Mouse (Mus musculus): Measurements from ENCODE around the gene Ccdc144b. TPM values are rescaled to one million over a fixed set of nuclear protein-coding genes. Genes with fewer than 3 reads are reported as not detected.

Ccdc144b gene
- polyA plus RNA-seq, 2 experiments from 2014 or later: not detected

- ATAC-seq: no peak
Observed at GRCm38 (mm10) chr3:36025732-36026131, 27.6 kb downstream of the Ccdc144b start.

- no peak for ATAC-seq
Observed at GRCm38 (mm10) chr3:36011239-36011638, 42.1 kb downstream of the Ccdc144b start.

GRCm38 (mm10) chr3:36008411-36009154 is 44.8 kb downstream of the Ccdc144b start:
- no peak for ATAC-seq

GRCm38 (mm10) chr3:36004028-36004895 is 49.1 kb downstream of the Ccdc144b start:
- ATAC-seq: no peak

GRCm38 (mm10) chr3:36000275-36001239 is 52.8 kb downstream of the Ccdc144b start, which contains the start of gene Mccc1:
Mccc1 (minus strand) TSS chr3:36000678.
- ATAC-seq: peak; percentile 97

GRCm38 (mm10) chr3:35994552-35995531 is 58.5 kb downstream of the Ccdc144b start:
- no peak for ATAC-seq

GRCm38 (mm10) chr3:35990715-35991114 is 62.6 kb downstream of the Ccdc144b start:
- ATAC-seq: no peak

GRCm38 (mm10) chr3:35988031-35988430 is 65.3 kb downstream of the Ccdc144b start:
- no peak for ATAC-seq

- ATAC-seq: no peak
Observed at GRCm38 (mm10) chr3:35986266-35986665, 67.1 kb downstream of the Ccdc144b start.

- peak; percentile 81 for ATAC-seq
Observed at GRCm38 (mm10) chr3:35973551-35973950, 79.8 kb downstream of the Ccdc144b start.

- no peak for ATAC-seq
Observed at GRCm38 (mm10) chr3:35972985-35973384, 80.4 kb downstream of the Ccdc144b start.

- ATAC-seq: no peak
Observed at GRCm38 (mm10) chr3:35971149-35971548, 82.2 kb downstream of the Ccdc144b start.

- ATAC-seq: no peak
Observed at GRCm38 (mm10) chr3:35970441-35970840, 82.9 kb downstream of the Ccdc144b start.

GRCm38 (mm10) chr3:35967366-35967921 is 85.9 kb downstream of the Ccdc144b start:
- no peak for ATAC-seq

GRCm38 (mm10) chr3:35966493-35966892 is 86.9 kb downstream of the Ccdc144b start:
- ATAC-seq: no peak

GRCm38 (mm10) chr3:35964928-35965327 is 88.4 kb downstream of the Ccdc144b start:
- no peak for ATAC-seq

GRCm38 (mm10) chr3:35963921-35964320 is 89.4 kb downstream of the Ccdc144b start:
- ATAC-seq: no peak

GRCm38 (mm10) chr3:35963401-35963800 is 89.9 kb downstream of the Ccdc144b start:
- ATAC-seq: no peak

- no peak for ATAC-seq
Observed at GRCm38 (mm10) chr3:35962967-35963366, 90.4 kb downstream of the Ccdc144b start.

Data from activated CD4-positive, CD25-positive, alpha-beta regulatory T cell, adult 4 months (primary cell).